Mouse (Mus musculus) cortical plate, adult 2 months (tissue): ENCODE measurements around the gene Tmem107. TPM values are rescaled to one million over a fixed set of nuclear protein-coding genes. Genes with fewer than 3 reads are reported as not detected.
A peak's percentile ranks its signal among the peaks of the same experiment; 100 is the strongest.

Experiments
- H3K27ac ChIP-seq: fragments of 200-500 bp; 2 replicates; pipeline ENCODE4 v1.5.1; 2012; ENCODE audit warnings: low read length, control low read depth, inconsistent platforms; ENCODE audit not compliant: insufficient read depth
- H3K4me1 ChIP-seq: fragments of 200-500 bp; 2 replicates; pipeline ENCODE4 v1.6.1; 2011; ENCODE audit warnings: low read length; ENCODE audit not compliant: control insufficient read depth, insufficient read depth
- H3K4me3 ChIP-seq: fragments of 200-500 bp; 2 replicates; pipeline ENCODE4 v1.5.1; 2011; ENCODE audit warnings: mild to moderate bottlenecking, low read length, control low read depth; ENCODE audit not compliant: insufficient read depth
- CTCF ChIP-seq: fragments of 200-500 bp; IDR thresholded peaks from 2 replicates; pipeline ENCODE4 v1.5.1; 2011; ENCODE audit warnings: mild to moderate bottlenecking, control low read depth, low read length; ENCODE audit not compliant: insufficient read depth; ENCODE audit errors: extremely low read depth
- POLR2A ChIP-seq: fragments of 200-500 bp; IDR thresholded peaks from 2 replicates; pipeline ENCODE4 v1.6.1; 2011; ENCODE audit warnings: mild to moderate bottlenecking, low read length, control low read depth; ENCODE audit not compliant: insufficient read depth; ENCODE audit errors: extremely low read depth
- polyA plus RNA-seq: library from polyadenylated mRNA; depleted of rRNA; stranded (reverse); fragments of >200 nt; gene quantifications from 2 replicates; pipeline ENCODE4 v1.2.3, GENCODE M21; 2012

Gene Tmem107
- polyA plus RNA-seq, 1 experiment, result 21.4 TPM

DNA sequence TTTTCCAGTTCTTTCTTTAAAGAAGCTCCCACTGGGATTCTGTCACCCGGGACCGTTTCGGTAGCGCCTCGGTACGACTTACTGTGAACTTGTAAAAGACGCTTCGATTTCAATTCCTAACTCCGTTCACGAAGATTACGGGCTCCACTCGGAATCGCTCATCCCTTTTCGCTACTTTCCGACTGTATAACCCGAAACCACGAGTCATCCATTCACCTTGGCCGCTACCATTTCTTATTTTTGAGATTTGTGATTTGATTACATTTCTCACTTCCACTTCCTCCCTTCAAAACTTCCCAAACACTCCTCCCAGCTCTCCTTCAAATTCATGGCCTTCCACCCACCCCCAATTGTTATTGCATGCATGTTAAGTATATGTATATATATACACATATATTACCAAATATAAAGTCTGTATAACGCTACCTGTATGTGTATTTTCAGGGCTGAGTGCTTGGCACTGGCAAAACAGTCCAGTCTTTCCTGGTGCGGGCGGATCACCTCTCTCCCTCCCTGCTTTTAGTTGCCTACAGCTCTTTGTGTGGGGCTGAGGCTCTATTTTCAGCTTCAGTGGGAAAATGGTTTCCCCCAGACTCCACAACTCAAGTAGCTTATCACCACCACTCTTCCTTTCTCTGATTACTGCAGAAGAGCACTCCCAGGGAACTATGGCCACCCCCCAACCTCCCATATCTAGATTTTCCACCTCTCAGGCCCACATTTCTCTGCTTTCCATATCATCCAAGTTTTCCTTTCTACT lies 40.6 kb downstream of the Tmem107 start:
- H3K4me1 ChIP-seq, result no peaks in the 10 kb centered on the region
- H3K27ac ChIP-seq, result no peak overlapping the region
- H3K4me3 ChIP-seq, result peak overlapping the region; percentile 21
- TF ChIP-seq CTCF (no peak), POLR2A (0 out of 2 replicates have a peak, but pooled peaks have one; percentile 0)

- H3K27ac ChIP-seq, result peak overlapping the region; percentile 38; the same call in 1 of the 2 replicates
- H3K4me3 ChIP-seq, result peak overlapping the region; percentile 37
- H3K4me1 ChIP-seq, result no peaks in the 10 kb centered on the region
- TF ChIP-seq POLR2A, result peak; percentile 38; the same call in 1 of the 2 replicates
- no peak for TF ChIP-seq CTCF
These were observed 41.3 kb downstream of the Tmem107 start for GRCm38 (mm10) chr11:69111865-69112264.

DNA sequence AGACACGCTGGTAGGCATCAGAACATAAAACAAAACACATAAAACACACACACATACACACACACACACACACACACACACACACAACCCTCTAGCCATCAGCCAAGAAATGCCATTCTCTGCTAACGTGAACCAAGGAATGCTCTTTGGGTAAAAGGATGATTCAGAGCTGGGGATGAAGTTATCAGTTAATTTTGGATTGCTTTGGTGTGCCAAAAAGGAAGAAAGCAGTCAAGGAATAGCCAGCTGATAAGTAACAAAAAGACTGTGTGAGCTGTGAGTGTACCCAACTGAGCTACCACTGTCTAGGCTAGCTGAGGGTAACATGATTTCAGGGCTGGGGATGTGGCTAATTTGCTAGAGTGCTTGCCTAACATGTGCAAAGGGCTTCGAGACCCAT lies 43.4 kb downstream of the Tmem107 start:
- no peaks in the 10 kb centered on the region for H3K4me1 ChIP-seq
- no peak overlapping the region for H3K4me3 ChIP-seq
- no peak overlapping the region for H3K27ac ChIP-seq
- TF ChIP-seq CTCF, result no peak
- no peak for TF ChIP-seq POLR2A

GRCm38 (mm10) chr11:69114621-69115020 lies 44.0 kb downstream of the Tmem107 start:
- Histone ChIP-seq H3K4me1 (no peaks in the 10 kb centered on the region), H3K4me3 (no peak overlapping the region), H3K27ac (no peak overlapping the region)
- TF ChIP-seq CTCF (no peak), POLR2A (no peak)

DNA sequence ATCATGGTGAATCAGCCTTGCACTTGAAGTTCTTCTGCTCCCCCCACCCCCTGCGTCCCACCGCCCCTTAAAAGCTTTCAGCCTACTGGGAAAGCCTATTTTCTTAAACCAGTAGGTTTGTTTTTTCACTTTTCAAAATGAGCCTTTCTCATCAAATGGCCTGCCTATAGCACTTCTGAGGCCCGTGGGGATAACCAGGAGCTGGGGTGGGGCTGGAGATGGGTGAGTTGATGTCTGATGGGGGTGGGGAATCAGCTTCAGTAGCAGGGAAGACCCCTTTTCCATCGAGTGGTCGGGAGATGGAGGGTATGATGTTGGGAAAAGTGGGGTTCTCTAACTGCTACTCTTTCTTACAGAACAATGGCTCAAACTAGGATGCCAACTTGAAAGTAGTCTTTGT lies 46.2 kb downstream of the Tmem107 start:
- H3K27ac ChIP-seq, result no peak overlapping the region
- no peak for TF ChIP-seq CTCF
- no peak for TF ChIP-seq POLR2A
- H3K4me3 ChIP-seq, result no peak overlapping the region; the same call in 1 of the 2 replicates
- H3K4me1 ChIP-seq, result no peaks in the 10 kb centered on the region

- Histone ChIP-seq H3K27ac (peak overlapping the region; percentile 22; the same call in 1 of the 2 replicates), H3K4me3 (peak overlapping the region; percentile 42), H3K4me1 (no peaks in the 10 kb centered on the region)
- TF ChIP-seq CTCF (no peak), POLR2A (no peak)
These were observed 47.4 kb downstream of the Tmem107 start for GRCm38 (mm10) chr11:69117737-69118695.

DNA sequence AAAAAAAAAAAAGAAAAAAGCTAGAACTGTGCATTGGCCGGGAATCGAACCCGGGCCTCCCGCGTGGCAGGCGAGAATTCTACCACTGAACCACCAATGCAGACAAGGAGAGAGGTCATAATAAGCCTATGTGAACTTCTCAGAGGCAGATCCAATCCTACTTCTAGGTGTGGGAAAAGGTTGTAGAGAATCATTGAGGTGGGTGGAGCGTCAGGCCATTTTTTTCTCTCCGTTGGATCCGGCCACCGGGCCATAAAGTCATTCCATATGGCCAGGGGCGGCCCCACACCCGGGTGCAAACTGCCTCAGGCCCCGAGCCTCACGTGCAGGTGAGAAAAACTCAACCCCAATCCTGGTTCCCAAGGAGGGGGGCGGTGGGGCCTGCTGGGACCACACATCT lies 48.2 kb downstream of the Tmem107 start:
- Histone ChIP-seq H3K4me1 (no peaks in the 10 kb centered on the region), H3K27ac (no peak overlapping the region), H3K4me3 (peak overlapping the region; percentile 42; the same call in 1 of the 2 replicates)
- TF ChIP-seq CTCF (no peak), POLR2A (no peak)

DNA sequence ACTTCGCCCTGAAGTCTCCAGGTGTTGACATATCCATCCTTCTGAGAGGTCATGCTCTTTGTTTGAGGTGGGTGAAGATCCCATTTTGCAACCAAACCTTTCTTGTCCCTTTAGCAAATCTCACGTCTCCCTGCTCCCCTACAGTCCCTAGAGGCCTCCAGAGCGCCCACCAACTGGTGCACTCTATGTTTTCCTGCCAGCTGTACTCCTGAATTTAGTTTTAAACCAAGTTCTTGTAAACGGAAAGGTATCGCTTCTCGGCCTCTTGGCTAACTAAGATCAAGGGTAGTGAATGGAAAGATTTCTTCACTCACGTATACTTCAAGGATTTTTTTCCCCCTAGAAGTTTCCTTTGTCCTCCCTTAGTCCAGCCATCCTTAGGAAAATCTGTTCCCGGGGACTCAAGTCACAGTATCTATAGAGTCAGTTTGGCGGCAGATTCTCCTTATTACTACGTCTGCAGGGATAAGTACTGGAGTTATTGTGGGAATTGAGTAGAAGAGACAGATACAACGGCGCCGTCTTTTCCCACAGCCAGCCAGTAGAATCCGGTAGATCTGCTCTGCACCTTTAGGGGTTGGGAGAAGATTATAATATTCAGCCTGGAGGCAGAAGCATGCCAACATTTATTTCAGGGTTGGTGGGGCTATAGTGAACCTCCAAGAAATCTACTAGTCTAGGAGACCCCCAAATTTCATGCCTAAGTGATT lies 49.0 kb downstream of the Tmem107 start:
- no peak overlapping the region for H3K27ac ChIP-seq
- H3K4me1 ChIP-seq, result no peaks in the 10 kb centered on the region
- TF ChIP-seq POLR2A (no peak), CTCF (no peak)
- H3K4me3 ChIP-seq, result no peak overlapping the region
